Mouse (Mus musculus): ENCODE measurements at regions not wholly inside any gene's neighbourhood (a gene's known extent, or its start where the extent isn't known, plus 50 kb on each side); places are given as distances from the start of the nearest gene placed in this dataset.

DNA sequence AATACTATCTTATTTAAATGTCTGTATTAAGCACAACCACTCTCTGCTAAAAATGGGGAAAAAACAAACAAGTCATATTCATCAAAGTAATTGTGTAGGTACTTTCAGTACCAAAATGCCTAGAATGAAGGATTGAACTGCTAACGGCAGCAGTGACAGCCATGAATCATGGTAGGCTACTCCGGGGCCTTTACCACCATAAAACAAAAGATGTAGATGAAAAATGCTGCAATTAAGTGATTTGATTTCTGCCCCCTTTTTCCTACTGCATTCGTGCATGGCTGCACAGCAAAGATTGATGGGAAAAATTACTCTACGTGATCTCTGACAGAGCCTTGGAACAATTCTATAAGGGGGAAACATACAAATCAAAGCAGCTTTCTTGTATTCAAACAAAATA lies 763.8 kb upstream of the Mms22l start:
- 44% methylated on average over 4 of the region's 4 CpGs for WGBS
- H3K27me3 ChIP-seq (ENCODE audit: insufficient read depth, low read length), result no peaks in the 10 kb centered on the region

DNA sequence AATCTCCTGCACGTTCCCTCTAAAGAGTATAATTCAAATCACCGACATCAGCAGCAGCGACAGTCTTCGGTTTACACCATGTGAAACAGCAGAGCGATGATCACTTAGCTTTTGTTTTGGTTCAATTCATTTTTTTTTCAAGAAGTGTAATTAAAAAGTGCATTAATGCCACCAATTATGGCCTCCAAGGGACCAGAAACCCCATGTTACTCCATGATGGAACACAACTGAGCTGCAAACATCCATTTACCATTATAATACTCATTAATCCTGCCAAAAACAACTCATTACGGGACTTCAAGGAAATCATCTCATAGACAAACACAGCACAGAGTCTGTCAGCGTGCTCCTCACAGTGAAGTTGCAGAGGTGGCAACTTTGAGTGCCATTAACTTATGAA lies 752.2 kb upstream of the Mms22l start:
- Histone ChIP-seq H3K9ac (ENCODE audit: low read depth, low read length) (no peak overlapping the region), H3K27ac (no peak overlapping the region), H3K9me3 (replicated peaks; ENCODE audit: low read length) (no peaks in the 10 kb centered on the region), H3K27me3 (ENCODE audit: insufficient read depth, low read length) (no peaks in the 10 kb centered on the region), H3K4me2 (ENCODE audit: low read length) (no peak overlapping the region), H3K4me1 (replicated peaks; ENCODE audit: insufficient read depth, low read length) (no peaks in the 10 kb centered on the region), H3K4me3 (replicated peaks; ENCODE audit: low read depth, low read length) (no peak overlapping the region), H3K36me3 (ENCODE audit: insufficient read depth, low read length) (no peaks in the 10 kb centered on the region)
- no peak for DNase-seq (ENCODE audit: low spot score)
- ATAC-seq (replicated peaks; ENCODE audit: low FRiP score, low read depth), result no peak
- no peak for TF ChIP-seq CTCF (IDR thresholded peaks at IDR 0.05; ENCODE audit: low read depth)
- WGBS, result 78% methylated on average over 7 of the region's 7 CpGs

More for the DNA sequence above, 763.8 kb upstream of the Mms22l start:
- TF ChIP-seq CTCF (IDR thresholded peaks at IDR 0.05; ENCODE audit: low read depth), result no peak
- H3K9ac ChIP-seq (ENCODE audit: low read depth, low read length), result no peak overlapping the region
- no peaks in the 10 kb centered on the region for H3K4me1 ChIP-seq (replicated peaks; ENCODE audit: insufficient read depth, low read length)
- ATAC-seq (replicated peaks; ENCODE audit: low FRiP score, low read depth), result no peak
- no peak for DNase-seq (ENCODE audit: low spot score)
- no peaks in the 10 kb centered on the region for H3K9me3 ChIP-seq (replicated peaks; ENCODE audit: low read length)
- no peak overlapping the region for H3K27ac ChIP-seq
- H3K4me3 ChIP-seq (replicated peaks; ENCODE audit: low read depth, low read length), result no peak overlapping the region
- no peaks in the 10 kb centered on the region for H3K36me3 ChIP-seq (ENCODE audit: insufficient read depth, low read length)
- H3K4me2 ChIP-seq (ENCODE audit: low read length), result no peak overlapping the region

DNA sequence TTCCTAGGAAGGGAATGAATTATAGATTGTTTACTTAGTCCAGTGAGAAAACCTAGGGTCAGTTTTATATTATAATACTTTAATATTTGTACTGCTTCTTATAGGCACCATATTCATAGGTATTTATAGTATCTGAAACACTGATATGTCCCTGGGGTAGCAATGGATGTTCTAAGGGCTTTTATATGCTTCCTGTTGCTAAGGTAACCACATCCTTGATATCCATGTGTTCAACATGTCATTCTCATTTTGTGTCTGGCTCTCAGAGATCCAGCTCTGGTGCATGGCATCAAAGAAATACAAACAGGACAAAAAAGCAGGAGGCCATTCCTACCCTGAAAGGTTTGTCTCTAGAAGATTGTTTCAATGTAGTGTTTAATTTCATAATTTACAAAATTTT lies 738.2 kb upstream of the Mms22l start:
- Histone ChIP-seq H3K4me1 (replicated peaks; ENCODE audit: insufficient read depth, low read length) (no peaks in the 10 kb centered on the region), H3K9ac (ENCODE audit: low read depth, low read length) (no peak overlapping the region), H3K4me2 (ENCODE audit: low read length) (no peak overlapping the region), H3K9me3 (replicated peaks; ENCODE audit: low read length) (no peaks in the 10 kb centered on the region), H3K27ac (no peak overlapping the region), H3K36me3 (ENCODE audit: insufficient read depth, low read length) (no peaks in the 10 kb centered on the region), H3K27me3 (ENCODE audit: insufficient read depth, low read length) (no peaks in the 10 kb centered on the region), H3K4me3 (replicated peaks; ENCODE audit: low read depth, low read length) (no peak overlapping the region)
- DNase-seq (ENCODE audit: low spot score) (no peak), ATAC-seq (replicated peaks; ENCODE audit: low FRiP score, low read depth) (no peak)
- no peak for TF ChIP-seq CTCF (IDR thresholded peaks at IDR 0.05; ENCODE audit: low read depth)

- no peak for DNase-seq (ENCODE audit: low spot score)
- Histone ChIP-seq H3K27me3 (ENCODE audit: insufficient read depth, low read length) (no peaks in the 10 kb centered on the region), H3K4me2 (ENCODE audit: low read length) (no peak overlapping the region), H3K27ac (no peak overlapping the region), H3K4me1 (replicated peaks; ENCODE audit: insufficient read depth, low read length) (no peaks in the 10 kb centered on the region), H3K9me3 (replicated peaks; ENCODE audit: low read length) (no peaks in the 10 kb centered on the region), H3K9ac (ENCODE audit: low read depth, low read length) (no peak overlapping the region), H3K36me3 (ENCODE audit: insufficient read depth, low read length) (no peaks in the 10 kb centered on the region), H3K4me3 (replicated peaks; ENCODE audit: low read depth, low read length) (no peak overlapping the region)
- WGBS, result 84% methylated on average over 4 of the region's 4 CpGs
- no peak for TF ChIP-seq CTCF (IDR thresholded peaks at IDR 0.05; ENCODE audit: low read depth)
- ATAC-seq (replicated peaks; ENCODE audit: low FRiP score, low read depth), result no peak
Measured at GRCm38 (mm10) chr4:23787417-23788204, 708.6 kb upstream of the Mms22l start.

- Histone ChIP-seq H3K4me1 (replicated peaks; ENCODE audit: insufficient read depth, low read length) (no peaks in the 10 kb centered on the region), H3K9ac (ENCODE audit: low read depth, low read length) (no peak overlapping the region), H3K4me3 (replicated peaks; ENCODE audit: low read depth, low read length) (no peak overlapping the region), H3K4me2 (ENCODE audit: low read length) (no peak overlapping the region), H3K9me3 (replicated peaks; ENCODE audit: low read length) (no peaks in the 10 kb centered on the region), H3K27me3 (ENCODE audit: insufficient read depth, low read length) (no peaks in the 10 kb centered on the region), H3K36me3 (ENCODE audit: insufficient read depth, low read length) (no peaks in the 10 kb centered on the region), H3K27ac (no peak overlapping the region)
- ATAC-seq (replicated peaks; ENCODE audit: low FRiP score, low read depth) (no peak), DNase-seq (ENCODE audit: low spot score) (no peak)
- 71% methylated on average over 2 of the region's 2 CpGs for WGBS
- TF ChIP-seq CTCF (IDR thresholded peaks at IDR 0.05; ENCODE audit: low read depth), result no peak
Measured at GRCm38 (mm10) chr4:23823516-23823915, 672.7 kb upstream of the Mms22l start.

GRCm38 (mm10) chr4:23826885-23827284 lies 669.4 kb upstream of the Mms22l start:
- no peak overlapping the region for H3K4me2 ChIP-seq (ENCODE audit: low read length)
- no peak overlapping the region for H3K4me3 ChIP-seq (replicated peaks; ENCODE audit: low read depth, low read length)
- H3K27me3 ChIP-seq (ENCODE audit: insufficient read depth, low read length), result no peaks in the 10 kb centered on the region
- no peak overlapping the region for H3K9ac ChIP-seq (ENCODE audit: low read depth, low read length)
- ATAC-seq (replicated peaks; ENCODE audit: low FRiP score, low read depth), result no peak
- no peaks in the 10 kb centered on the region for H3K4me1 ChIP-seq (replicated peaks; ENCODE audit: insufficient read depth, low read length)
- WGBS, result 6% methylated on average over 2 of the region's 2 CpGs
- no peak for DNase-seq (ENCODE audit: low spot score)
- no peaks in the 10 kb centered on the region for H3K36me3 ChIP-seq (ENCODE audit: insufficient read depth, low read length)
- H3K9me3 ChIP-seq (replicated peaks; ENCODE audit: low read length), result no peaks in the 10 kb centered on the region
- H3K27ac ChIP-seq, result no peak overlapping the region
- no peak for TF ChIP-seq CTCF (IDR thresholded peaks at IDR 0.05; ENCODE audit: low read depth)
